23 mouse cellular contexts compared by ENCODE assay signal in genomic region chr17:75808025-75808424, GRCm38 (mm10).
DNase-seq lines count a peak whose midpoint lies in the region; ATAC-seq and TF ChIP-seq lines count a peak whose summit lies in the region.
"Had no signal": no experiment of that assay in that cellular context is flagged by ENCODE, and none has a peak within 500 bp of the region (broad histone marks: within the 10 kb centered on the region; RNA-seq: fewer than 3 reads in every experiment).

No protein-coding gene starts in this region.

- H3K27ac ChIP-seq in intestine, embryonic 15.5 days = no peak overlapping the region
- H3K27ac ChIP-seq in intestine, postnatal 0 days (ENCODE audit: low read depth, low read length) = no peak overlapping the region
- no peak overlapping the region for H3K27ac ChIP-seq in intestine, embryonic 16.5 days (ENCODE audit: low read length)
- peak overlapping the region; percentile 76 for H3K27ac ChIP-seq in liver, embryonic 15.5 days (replicated peaks)
- H3K27ac ChIP-seq: embryonic facial prominence, embryonic 10.5 days; forebrain, embryonic 13.5 days; gastrocnemius, adult 2 months; heart, embryonic 13.5 days; hindbrain, embryonic 15.5 days; left cerebral cortex, adult 2 months; limb, embryonic 15.5 days; neural tube, embryonic 15.5 days had no signal

- WGBS in intestine, embryonic 15.5 days = 72% methylated on average over 1 of the region's 1 CpGs
- 64% methylated on average over 1 of the region's 1 CpGs for WGBS in intestine, postnatal 0 days
- WGBS in intestine, embryonic 16.5 days = 74% methylated on average over 1 of the region's 1 CpGs
- 23% methylated on average over 1 of the region's 1 CpGs for WGBS in liver, embryonic 15.5 days (ENCODE audit: insufficient replicate concordance)

- no peaks in the 10 kb centered on the region for H3K9me3 ChIP-seq in intestine, embryonic 15.5 days
- H3K9me3 ChIP-seq in intestine, postnatal 0 days (ENCODE audit: control insufficient read depth) = no peaks in the 10 kb centered on the region
- H3K9me3 ChIP-seq in intestine, embryonic 16.5 days (ENCODE audit: control insufficient read depth, low read length) = no peaks in the 10 kb centered on the region
- H3K9me3 ChIP-seq in liver, embryonic 15.5 days (replicated peaks) = no peaks in the 10 kb centered on the region
- H3K9me3 ChIP-seq: embryonic facial prominence, embryonic 10.5 days; forebrain, embryonic 13.5 days; heart, embryonic 13.5 days; hindbrain, embryonic 15.5 days; limb, embryonic 15.5 days; neural tube, embryonic 15.5 days had no signal

- no peak overlapping the region for H3K4me2 ChIP-seq in intestine, embryonic 15.5 days (replicated peaks)
- H3K4me2 ChIP-seq in intestine, postnatal 0 days (replicated peaks; ENCODE audit: low read depth) = no peak overlapping the region
- H3K4me2 ChIP-seq in intestine, embryonic 16.5 days (ENCODE audit: low read depth, low read length) = no peak overlapping the region
- peak overlapping the region; percentile 35 for H3K4me2 ChIP-seq in liver, embryonic 15.5 days
- H3K4me2 ChIP-seq: forebrain, embryonic 13.5 days; heart, embryonic 13.5 days; hindbrain, embryonic 15.5 days; limb, embryonic 15.5 days; neural tube, embryonic 15.5 days had no signal

- TF ChIP-seq CTCF in intestine, postnatal 0 days (IDR thresholded peaks at IDR 0.05; ENCODE audit: low read depth) = no peak

- peak; percentile 49; the same call in 1 of the 2 replicates for ATAC-seq in intestine, embryonic 15.5 days
- ATAC-seq in intestine, postnatal 0 days = no peak
- peak; percentile 58; the same call in 1 of the 2 replicates for ATAC-seq in intestine, embryonic 16.5 days
- peak; percentile 94 for ATAC-seq in liver, embryonic 15.5 days (ENCODE audit: insufficient read depth)
- ATAC-seq in megakaryocyte, adult 5-6 weeks (ENCODE audit: poor library complexity, severe bottlenecking) = no peak

- no peaks in the 10 kb centered on the region for H3K27me3 ChIP-seq in intestine, embryonic 15.5 days (replicated peaks)
- no peaks in the 10 kb centered on the region for H3K27me3 ChIP-seq in intestine, postnatal 0 days (replicated peaks; ENCODE audit: control insufficient read depth, insufficient read depth, low read length)
- no peaks in the 10 kb centered on the region for H3K27me3 ChIP-seq in intestine, embryonic 16.5 days (replicated peaks; ENCODE audit: control insufficient read depth, insufficient read depth, low read length)
- H3K27me3 ChIP-seq in liver, embryonic 15.5 days = no peaks in the 10 kb centered on the region
- H3K27me3 ChIP-seq: heart, embryonic 13.5 days; hindbrain, embryonic 15.5 days; limb, embryonic 15.5 days; neural tube, embryonic 15.5 days had no signal

- no peaks in the 10 kb centered on the region for H3K4me1 ChIP-seq in intestine, embryonic 15.5 days (replicated peaks)
- no peaks in the 10 kb centered on the region for H3K4me1 ChIP-seq in intestine, postnatal 0 days (replicated peaks; ENCODE audit: control insufficient read depth, insufficient read depth, low read length)
- no peaks in the 10 kb centered on the region for H3K4me1 ChIP-seq in intestine, embryonic 16.5 days (ENCODE audit: control insufficient read depth, insufficient read depth, low read length)
- H3K4me1 ChIP-seq in liver, embryonic 15.5 days (replicated peaks) = peaks cover 46% of the 10 kb centered on the region
- H3K4me1 ChIP-seq: embryonic facial prominence, embryonic 10.5 days; heart, embryonic 13.5 days; hindbrain, embryonic 15.5 days; limb, embryonic 15.5 days; neural tube, embryonic 15.5 days had no signal

- H3K9ac ChIP-seq in intestine, embryonic 15.5 days = no peak overlapping the region
- H3K9ac ChIP-seq in intestine, postnatal 0 days (ENCODE audit: low read depth, low read length) = no peak overlapping the region
- no peak overlapping the region for H3K9ac ChIP-seq in intestine, embryonic 16.5 days (ENCODE audit: low read depth, low read length)
- no peak overlapping the region for H3K9ac ChIP-seq in liver, embryonic 15.5 days
- H3K9ac ChIP-seq: forebrain, embryonic 13.5 days; heart, embryonic 13.5 days; hindbrain, embryonic 15.5 days; limb, embryonic 15.5 days; neural tube, embryonic 15.5 days had no signal

- H3K36me3 ChIP-seq in intestine, embryonic 15.5 days = no peaks in the 10 kb centered on the region
- no peaks in the 10 kb centered on the region for H3K36me3 ChIP-seq in intestine, postnatal 0 days (ENCODE audit: control insufficient read depth, insufficient read depth)
- H3K36me3 ChIP-seq in intestine, embryonic 16.5 days (ENCODE audit: control insufficient read depth, insufficient read depth, low read length) = no peaks in the 10 kb centered on the region
- no peaks in the 10 kb centered on the region for H3K36me3 ChIP-seq in liver, embryonic 15.5 days (replicated peaks)
- H3K36me3 ChIP-seq: embryonic facial prominence, embryonic 10.5 days; heart, embryonic 13.5 days; hindbrain, embryonic 15.5 days; limb, embryonic 15.5 days; neural tube, embryonic 15.5 days had no signal

- DNase-seq in c-Kit-positive CD71-positive TER-119-positive erythroid progenitor cells, embryonic 14.5 days (ENCODE audit: low spot score) = peak; percentile 35
- DNase-seq in adrenal gland, adult 2 months = no peak
- no peak for DNase-seq in thymus, postnatal 10 days (ENCODE audit: low spot score in 2 of 2)
- DNase-seq: adrenal gland, postnatal 14 days; cerebellum, adult 9-10 months; gastrocnemius, adult 2 months; heart, postnatal 36 days; layer of hippocampus, adult 9-11 months; left cerebral cortex, postnatal 4 days; lung, postnatal 4 days; thymus, postnatal 14 days had no signal

- no peak overlapping the region for H3K4me3 ChIP-seq in intestine, embryonic 15.5 days (replicated peaks)
- H3K4me3 ChIP-seq in intestine, postnatal 0 days (ENCODE audit: low read depth, low read length) = no peak overlapping the region
- H3K4me3 ChIP-seq in intestine, embryonic 16.5 days (ENCODE audit: low read length) = no peak overlapping the region
- H3K4me3 ChIP-seq in liver, embryonic 15.5 days (replicated peaks) = no peak overlapping the region
- H3K4me3 ChIP-seq: embryonic facial prominence, embryonic 10.5 days; forebrain, embryonic 13.5 days; gastrocnemius, adult 2 months; heart, embryonic 13.5 days; hindbrain, embryonic 15.5 days; left cerebral cortex, adult 2 months; limb, embryonic 15.5 days; neural tube, embryonic 15.5 days had no signal

Comparison
In these comparisons a context has a peak if more than half of its experiments do, and no peak if none do; other contexts are left out.
1. ATAC-seq: peak in intestine, embryonic 15.5 days (single experiment), intestine, embryonic 16.5 days (single experiment) and liver, embryonic 15.5 days (single experiment); none in intestine, postnatal 0 days (single experiment) and megakaryocyte, adult 5-6 weeks (single experiment).